Mouse (Mus musculus) c-Kit-positive CD71-positive TER-119-positive erythroid progenitor cells, embryonic 14.5 days (primary cell): ENCODE data around the gene Nus1.
A peak's percentile ranks its signal among the peaks of the same experiment; 100 is the strongest.

Experiments used
- DNase-seq: peaks from one replicate; pipeline ENCODE4 v3.0.0-alpha.2; 2013; ENCODE audit warnings: low spot score

Nus1 gene

GRCm38 (mm10) chr10:52417299-52417997 lies at the start of gene Nus1:
Nus1 (plus strand) TSS chr10:52417547.
- peak; percentile 94 for DNase-seq

- no peak for DNase-seq
Observed at GRCm38 (mm10) chr10:52368376-52368775, 49.0 kb upstream of the Nus1 start.

DNA sequence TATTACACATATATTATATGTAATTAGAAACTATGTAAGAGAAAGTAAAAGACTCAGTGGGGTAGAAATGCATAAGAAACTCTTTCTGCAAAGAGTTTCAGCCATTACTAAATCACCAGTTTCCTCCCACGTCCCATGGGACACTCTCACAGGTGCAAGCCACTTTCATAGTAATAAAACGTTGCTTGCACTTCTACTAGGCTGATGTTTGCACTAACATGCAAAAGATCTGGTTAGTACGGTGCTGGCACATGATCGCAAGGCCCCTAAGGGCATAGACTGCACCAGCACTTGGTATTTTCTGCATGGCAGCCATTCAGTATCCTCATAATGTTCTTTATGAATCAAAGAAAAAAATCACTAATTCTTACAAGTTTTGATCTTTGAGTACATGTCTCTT lies 43.5 kb upstream of the Nus1 start:
- no peak for DNase-seq

GRCm38 (mm10) chr10:52374651-52375050 lies 42.7 kb upstream of the Nus1 start:
- DNase-seq: no peak

DNA sequence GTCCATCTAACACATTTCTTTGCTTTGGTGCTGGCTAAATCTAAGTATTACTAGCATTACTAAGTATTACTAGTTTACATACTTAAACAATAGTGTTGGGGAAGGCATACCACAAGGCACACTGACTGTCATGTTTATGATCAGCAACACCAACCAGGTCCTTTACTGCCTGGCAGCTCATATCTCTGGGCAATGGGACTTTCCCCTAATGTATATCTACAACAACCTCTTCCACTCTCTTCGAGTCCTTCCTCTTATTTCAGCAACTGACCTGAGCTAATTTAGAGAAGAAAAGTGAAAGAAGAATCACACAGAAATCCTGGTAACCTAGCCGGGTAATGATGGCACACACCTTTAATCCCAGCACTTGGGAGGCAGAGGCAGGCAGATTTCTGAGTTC lies 40.9 kb upstream of the Nus1 start:
- no peak for DNase-seq

DNA sequence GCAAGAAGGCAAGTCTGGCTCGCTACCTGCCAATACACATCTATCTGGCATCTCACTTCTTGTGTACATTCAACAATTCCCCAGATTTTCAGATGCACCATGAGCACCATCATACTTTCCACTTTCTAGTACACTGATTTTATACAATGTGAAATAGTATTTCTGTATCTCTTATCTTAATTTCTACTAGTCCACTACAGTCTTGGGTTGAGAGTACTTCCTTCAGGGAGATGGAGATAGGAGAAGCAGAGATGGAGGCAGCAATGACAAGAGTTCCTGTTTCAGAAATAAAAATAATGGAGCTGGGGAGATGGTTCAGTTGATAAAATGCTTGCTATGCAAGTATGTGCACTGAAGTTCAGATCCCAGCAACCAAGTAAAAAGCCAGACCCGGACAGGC lies 39.5 kb upstream of the Nus1 start:
- DNase-seq: no peak

DNA sequence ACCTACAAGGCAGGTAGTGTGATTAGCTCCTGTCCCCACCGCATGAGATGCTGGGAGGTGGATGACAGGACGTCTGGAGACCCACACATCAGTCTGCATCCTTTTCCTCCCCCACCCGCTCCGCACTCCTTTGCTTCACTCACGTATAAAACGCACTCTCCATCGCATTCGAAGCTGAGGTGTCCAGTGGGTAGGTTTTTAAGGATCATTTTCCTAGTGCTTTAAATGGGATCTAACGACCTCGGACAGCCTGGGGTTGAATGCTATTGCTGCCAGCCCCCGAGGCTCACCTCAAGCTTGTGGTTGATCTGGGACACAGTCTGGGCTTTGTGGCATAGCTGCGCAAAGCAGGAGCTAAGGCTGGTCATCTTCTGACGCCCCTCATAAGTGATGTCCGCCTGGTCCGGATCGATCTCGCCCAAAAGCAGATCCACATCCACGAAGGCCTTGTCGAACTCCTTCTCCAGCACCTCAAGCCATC lies 36.0 kb upstream of the Nus1 start:
- DNase-seq: peak; percentile 37

DNA sequence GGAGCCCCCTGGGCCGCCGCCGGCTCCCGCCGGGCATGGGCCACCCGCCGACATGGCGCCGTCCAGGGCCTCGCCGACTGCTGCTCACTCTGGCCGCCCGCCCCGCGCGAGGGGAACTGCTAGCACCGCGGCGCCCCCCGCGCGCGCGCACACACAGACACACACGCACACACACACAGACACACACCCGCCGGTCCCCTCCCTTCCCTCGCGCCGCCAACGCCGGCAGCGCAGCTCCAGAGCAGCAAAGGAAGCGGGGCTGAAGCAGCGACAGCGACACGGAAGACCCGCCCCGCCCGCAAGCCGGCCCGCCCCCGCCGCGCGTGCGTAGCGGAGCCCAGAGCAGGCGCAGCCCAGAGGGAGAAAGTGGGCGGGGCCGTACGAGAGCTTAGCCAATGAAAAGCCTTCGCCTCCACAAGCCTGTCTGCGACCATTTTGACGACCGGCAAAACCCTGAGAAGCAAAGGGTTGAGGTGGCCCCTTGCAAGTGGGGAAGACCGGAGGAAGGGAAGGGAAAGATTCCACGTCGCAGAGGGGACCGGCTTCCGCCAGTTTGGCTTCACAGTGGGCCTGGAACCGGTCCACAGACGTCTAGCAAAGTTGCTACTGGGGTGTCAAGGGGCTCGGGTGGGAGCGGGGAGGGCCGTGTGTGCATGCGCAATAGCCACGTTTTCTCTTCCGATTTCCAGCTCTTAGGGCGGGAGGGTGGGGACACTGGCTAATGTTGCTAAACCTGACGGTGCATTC lies 35.3 kb upstream of the Nus1 start, which contains the start of gene Gopc:
Gene Gopc, minus strand, starts transcription at position 280 of the 747 bp plus-strand sequence.
- peak; percentile 98 for DNase-seq

- DNase-seq: no peak
Observed at GRCm38 (mm10) chr10:52383022-52383421, 34.3 kb upstream of the Nus1 start.

GRCm38 (mm10) chr10:52383522-52383921 lies 33.8 kb upstream of the Nus1 start:
- no peak for DNase-seq

GRCm38 (mm10) chr10:52384823-52385610 lies 32.3 kb upstream of the Nus1 start:
- DNase-seq: peak; percentile 46

GRCm38 (mm10) chr10:52387192-52387591 lies 30.2 kb upstream of the Nus1 start:
- no peak for DNase-seq

GRCm38 (mm10) chr10:52388922-52389430 lies 28.4 kb upstream of the Nus1 start, which contains the start of gene Nepn:
Nepn (plus strand) TSS chr10:52388972.
- no peak for DNase-seq

DNA sequence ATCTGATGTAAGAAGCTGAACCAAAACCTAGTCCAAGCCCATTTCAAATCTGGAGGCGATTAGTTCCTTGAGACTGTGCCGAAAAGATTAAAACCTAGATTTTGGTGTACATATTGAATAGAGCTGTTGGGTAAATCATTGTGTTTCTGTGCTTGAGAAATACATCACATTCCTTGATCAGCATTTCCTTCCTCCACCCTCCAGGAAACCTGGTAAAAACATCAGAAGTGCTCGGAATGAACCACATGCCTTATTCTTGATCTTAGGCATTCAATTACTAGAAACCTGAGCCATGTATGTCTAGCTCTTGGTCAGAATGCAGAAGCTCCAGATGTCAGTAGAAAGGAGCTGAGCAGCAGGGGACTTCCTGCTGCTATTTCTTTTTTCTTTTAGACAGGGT lies 27.9 kb upstream of the Nus1 start:
- no peak for DNase-seq

DNA sequence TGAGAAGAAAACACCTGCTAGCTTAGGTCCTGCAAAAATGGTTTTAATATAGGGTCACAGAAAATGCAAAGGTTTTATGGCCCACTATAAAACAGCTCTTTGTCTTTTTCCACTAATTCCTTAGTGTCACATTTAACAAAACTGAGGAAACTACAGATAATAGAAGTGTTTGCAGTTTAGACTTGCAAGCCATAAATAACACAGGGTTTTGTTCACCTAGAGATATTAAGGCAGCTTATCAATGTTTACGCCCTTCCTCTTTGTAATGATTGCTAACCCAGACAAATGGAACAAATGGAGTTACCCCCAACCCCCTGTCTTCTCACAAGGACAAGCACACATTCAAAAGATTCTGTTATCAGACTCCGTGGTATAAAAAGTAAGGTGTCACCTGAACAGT lies 26.1 kb upstream of the Nus1 start:
- no peak for DNase-seq

DNA sequence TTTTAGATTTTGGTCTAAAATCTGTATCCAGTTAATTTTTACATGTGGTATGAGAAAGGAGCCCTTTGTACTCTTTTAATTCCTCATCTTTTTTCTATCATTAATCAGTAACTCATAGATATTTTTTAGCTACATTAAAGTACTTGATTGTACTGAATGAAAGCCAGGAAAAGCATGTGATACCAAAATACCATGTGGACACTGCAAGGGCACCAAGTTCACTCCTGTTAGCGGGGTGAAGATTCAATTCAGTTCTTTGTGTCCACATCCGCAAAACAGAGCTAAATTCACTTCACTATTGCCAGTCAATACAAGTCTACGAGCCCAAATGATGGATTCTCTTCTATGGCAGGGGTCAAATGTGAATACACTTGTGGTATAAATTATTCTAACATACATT lies 20.7 kb upstream of the Nus1 start:
- no peak for DNase-seq

- no peak for DNase-seq
Observed at GRCm38 (mm10) chr10:52398715-52399114, 18.6 kb upstream of the Nus1 start.

DNA sequence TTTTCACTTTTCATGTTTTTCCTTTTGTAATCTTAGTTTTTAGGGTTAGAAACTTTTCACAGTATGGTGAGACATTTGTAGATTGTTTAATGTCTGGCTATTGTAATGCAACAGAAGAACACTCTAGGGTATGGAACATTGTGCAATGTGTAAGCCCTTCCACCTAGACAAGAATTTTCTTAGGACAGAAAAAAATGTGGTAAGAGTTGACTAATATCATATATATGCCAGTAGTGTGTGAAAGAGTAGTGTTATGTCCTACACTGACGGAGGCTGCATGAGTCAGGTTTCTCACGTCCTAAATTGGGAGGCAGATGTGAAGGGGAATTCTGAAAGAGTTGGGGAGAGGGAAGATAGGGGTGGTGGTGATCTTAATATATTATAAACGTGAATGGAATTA lies 17.6 kb upstream of the Nus1 start:
- DNase-seq: no peak

- no peak for DNase-seq
Observed at GRCm38 (mm10) chr10:52405160-52405559, 12.2 kb upstream of the Nus1 start.

- DNase-seq: no peak
Observed at GRCm38 (mm10) chr10:52407526-52407925, 9.8 kb upstream of the Nus1 start.

DNA sequence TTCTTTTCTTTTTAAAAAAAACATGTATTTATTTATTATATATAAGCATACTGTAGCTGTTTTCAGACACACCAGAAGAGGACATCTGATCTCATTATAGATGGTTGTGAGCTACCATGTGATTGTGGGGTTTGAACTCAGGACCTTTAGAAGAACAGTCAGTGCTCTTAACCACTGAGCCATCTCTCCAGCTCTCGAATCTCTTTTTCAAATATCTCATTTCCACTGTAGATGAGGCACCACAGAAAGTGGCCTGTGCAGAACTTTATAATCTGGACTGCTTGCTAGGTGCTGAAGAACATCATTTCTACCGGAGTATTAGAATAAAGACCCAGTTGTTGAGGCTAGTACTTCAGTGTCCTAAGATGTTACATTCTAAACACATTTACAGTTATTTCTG lies 2.3 kb upstream of the Nus1 start:
- no peak for DNase-seq

DNA sequence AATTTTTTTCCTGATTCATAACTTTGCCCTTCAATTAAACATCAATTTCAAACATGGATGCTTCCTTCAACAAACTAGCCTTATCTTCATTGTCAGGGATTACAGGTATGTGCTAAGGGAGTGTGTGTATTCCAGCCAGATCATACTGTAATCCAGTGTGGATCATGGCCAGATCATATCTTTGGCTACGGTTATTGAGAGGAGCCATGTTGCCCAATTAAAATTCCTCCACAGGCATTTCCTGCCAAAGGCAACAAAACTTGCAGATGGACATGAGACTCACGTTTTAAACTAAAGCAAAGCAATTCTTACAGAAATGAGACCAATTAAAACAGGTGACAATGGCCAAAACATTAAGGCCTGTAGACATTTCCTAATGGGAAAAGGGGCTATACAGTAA lies 889 bp upstream of the Nus1 start:
- no peak for DNase-seq
